Mouse (Mus musculus) kidney, adult 2 months (tissue): Measurements from ENCODE around the gene Il24.

Experiments used
- CTCF ChIP-seq: fragments of 200-500 bp; conservative IDR thresholded peaks from 2 replicates; pipeline ENCODE4 v1.5.1; 2011; ENCODE audit warnings: low read depth, mild to moderate bottlenecking, control low read depth, low read length, moderate library complexity, mixed read lengths; ENCODE audit not compliant: insufficient read depth, insufficient read length
- POLR2A ChIP-seq: fragments of 200-500 bp; IDR thresholded peaks from one replicate; pipeline ENCODE4 v1.6.1; 2011; ENCODE audit warnings: low read depth, low read length, control low read depth

- TF ChIP-seq CTCF (no peak), POLR2A (no peak)
Measured at GRCm38 (mm10) chr1:130849530-130850214, 37.6 kb downstream of the Il24 start.
